Mouse (Mus musculus): ENCODE data around the gene Tnrc6b. TPM values are rescaled to one million over a fixed set of nuclear protein-coding genes. Genes with fewer than 3 reads are reported as not detected.
"Not testable (repeated sequence)": the region's sequence is repeated elsewhere in the genome, so short reads cannot be mapped to it uniquely, and the experiment has no call there.

The Tnrc6b gene
- polyA plus RNA-seq, 1 experiment from 2014 or later: 10.0 TPM

GRCm38 (mm10) chr15:80850682-80851475, 139.8 kb downstream of the Tnrc6b start:
- H3K4me2 ChIP-seq (ENCODE audit: low read length): no peak overlapping the region
- H3K9ac ChIP-seq (ENCODE audit: low read length): no peak overlapping the region
- H3K4me1 ChIP-seq (ENCODE audit: control insufficient read depth, insufficient read depth, low read length): 0 out of 2 replicates have a peak, but pooled peaks cover 6% of the 10 kb centered on the region
- ATAC-seq (no peak), DNase-seq (ENCODE audit: low spot score) (peak; percentile 20)
- no peaks in the 10 kb centered on the region for H3K9me3 ChIP-seq (replicated peaks; ENCODE audit: control insufficient read depth, low read length)
- no peak overlapping the region for H3K4me3 ChIP-seq (ENCODE audit: low read depth, low read length)
- no peaks in the 10 kb centered on the region for H3K36me3 ChIP-seq (ENCODE audit: control insufficient read depth, insufficient read depth, low read length)
- no peak overlapping the region for H3K27ac ChIP-seq (ENCODE audit: low read depth, low read length)
- WGBS: 81% methylated on average over 7 of the region's 7 CpGs
- H3K27me3 ChIP-seq (replicated peaks; ENCODE audit: control insufficient read depth, insufficient read depth, low read length): no peaks in the 10 kb centered on the region

GRCm38 (mm10) chr15:80852122-80852521, 141.0 kb downstream of the Tnrc6b start:
- Histone ChIP-seq H3K4me2 (ENCODE audit: low read length) (no peak overlapping the region), H3K9ac (ENCODE audit: low read length) (no peak overlapping the region), H3K4me3 (ENCODE audit: low read depth, low read length) (no peak overlapping the region), H3K4me1 (ENCODE audit: control insufficient read depth, insufficient read depth, low read length) (0 out of 2 replicates have a peak, but pooled peaks cover 4% of the 10 kb centered on the region), H3K27me3 (replicated peaks; ENCODE audit: control insufficient read depth, insufficient read depth, low read length) (no peaks in the 10 kb centered on the region), H3K27ac (ENCODE audit: low read depth, low read length) (no peak overlapping the region), H3K36me3 (ENCODE audit: control insufficient read depth, insufficient read depth, low read length) (no peaks in the 10 kb centered on the region), H3K9me3 (replicated peaks; ENCODE audit: control insufficient read depth, low read length) (no peaks in the 10 kb centered on the region)
- no peak for DNase-seq (ENCODE audit: low spot score)
- WGBS: 96% methylated on average over 5 of the region's 5 CpGs
- no peak for ATAC-seq

GRCm38 (mm10) chr15:80852527-80852926, 141.4 kb downstream of the Tnrc6b start:
- not testable (repeated sequence) for DNase-seq (ENCODE audit: low spot score); ATAC-seq; H3K4me1 ChIP-seq (ENCODE audit: control insufficient read depth, insufficient read depth, low read length); H3K27ac ChIP-seq (ENCODE audit: low read depth, low read length); H3K27me3 ChIP-seq (replicated peaks; ENCODE audit: control insufficient read depth, insufficient read depth, low read length); H3K4me2 ChIP-seq (ENCODE audit: low read length); H3K9me3 ChIP-seq (replicated peaks; ENCODE audit: control insufficient read depth, low read length); H3K36me3 ChIP-seq (ENCODE audit: control insufficient read depth, insufficient read depth, low read length); H3K4me3 ChIP-seq (ENCODE audit: low read depth, low read length); H3K9ac ChIP-seq (ENCODE audit: low read length)
- WGBS: 87% methylated on average over 3 of the region's 3 CpGs

- no peak for DNase-seq (ENCODE audit: low spot score)
- ATAC-seq: no peak
- Histone ChIP-seq H3K4me2 (ENCODE audit: low read length) (no peak overlapping the region), H3K9me3 (replicated peaks; ENCODE audit: control insufficient read depth, low read length) (no peaks in the 10 kb centered on the region), H3K27ac (ENCODE audit: low read depth, low read length) (no peak overlapping the region), H3K4me1 (ENCODE audit: control insufficient read depth, insufficient read depth, low read length) (peaks cover 7% of the 10 kb centered on the region; the same call in 1 of the 2 replicates), H3K4me3 (ENCODE audit: low read depth, low read length) (no peak overlapping the region), H3K27me3 (replicated peaks; ENCODE audit: control insufficient read depth, insufficient read depth, low read length) (no peaks in the 10 kb centered on the region), H3K9ac (ENCODE audit: low read length) (no peak overlapping the region), H3K36me3 (ENCODE audit: control insufficient read depth, insufficient read depth, low read length) (peaks cover 9% of the 10 kb centered on the region)
- 92% methylated on average over 2 of the region's 2 CpGs for WGBS
Observed at GRCm38 (mm10) chr15:80859366-80859765, 148.3 kb downstream of the Tnrc6b start.

GRCm38 (mm10) chr15:80861302-80861701, 150.2 kb downstream of the Tnrc6b start:
- ATAC-seq (no peak), DNase-seq (ENCODE audit: low spot score) (no peak)
- Histone ChIP-seq H3K4me2 (ENCODE audit: low read length) (no peak overlapping the region), H3K9me3 (replicated peaks; ENCODE audit: control insufficient read depth, low read length) (no peaks in the 10 kb centered on the region), H3K27me3 (replicated peaks; ENCODE audit: control insufficient read depth, insufficient read depth, low read length) (no peaks in the 10 kb centered on the region), H3K9ac (ENCODE audit: low read length) (no peak overlapping the region), H3K4me1 (ENCODE audit: control insufficient read depth, insufficient read depth, low read length) (peaks cover 7% of the 10 kb centered on the region; the same call in 1 of the 2 replicates), H3K27ac (ENCODE audit: low read depth, low read length) (no peak overlapping the region), H3K36me3 (ENCODE audit: control insufficient read depth, insufficient read depth, low read length) (peaks cover 9% of the 10 kb centered on the region), H3K4me3 (ENCODE audit: low read depth, low read length) (no peak overlapping the region)
- 70% methylated on average over 1 of the region's 1 CpGs for WGBS

- 7% methylated on average over 2 of the region's 2 CpGs for WGBS
- no peaks in the 10 kb centered on the region for H3K9me3 ChIP-seq (replicated peaks; ENCODE audit: control insufficient read depth, low read length)
- peaks cover 9% of the 10 kb centered on the region for H3K36me3 ChIP-seq (ENCODE audit: control insufficient read depth, insufficient read depth, low read length)
- peak; percentile 34; the same call in 1 of the 2 replicates for ATAC-seq
- H3K4me1 ChIP-seq (ENCODE audit: control insufficient read depth, insufficient read depth, low read length): peaks cover 7% of the 10 kb centered on the region; the same call in 1 of the 2 replicates
- H3K27ac ChIP-seq (ENCODE audit: low read depth, low read length): no peak overlapping the region
- peak; percentile 57 for DNase-seq (ENCODE audit: low spot score)
- no peaks in the 10 kb centered on the region for H3K27me3 ChIP-seq (replicated peaks; ENCODE audit: control insufficient read depth, insufficient read depth, low read length)
- no peak overlapping the region for H3K4me2 ChIP-seq (ENCODE audit: low read length)
- H3K9ac ChIP-seq (ENCODE audit: low read length): no peak overlapping the region
- no peak overlapping the region for H3K4me3 ChIP-seq (ENCODE audit: low read depth, low read length)
Observed at GRCm38 (mm10) chr15:80862027-80862426, 150.9 kb downstream of the Tnrc6b start.

GRCm38 (mm10) chr15:80868603-80869002, 157.5 kb downstream of the Tnrc6b start:
- H3K4me3 ChIP-seq (ENCODE audit: low read depth, low read length); H3K27me3 ChIP-seq (replicated peaks; ENCODE audit: control insufficient read depth, insufficient read depth, low read length); H3K4me1 ChIP-seq (ENCODE audit: control insufficient read depth, insufficient read depth, low read length); DNase-seq (ENCODE audit: low spot score); H3K9ac ChIP-seq (ENCODE audit: low read length); H3K36me3 ChIP-seq (ENCODE audit: control insufficient read depth, insufficient read depth, low read length); H3K27ac ChIP-seq (ENCODE audit: low read depth, low read length); H3K4me2 ChIP-seq (ENCODE audit: low read length); H3K9me3 ChIP-seq (replicated peaks; ENCODE audit: control insufficient read depth, low read length); ATAC-seq: not testable (repeated sequence)
- 92% methylated on average over 4 of the region's 4 CpGs for WGBS

GRCm38 (mm10) chr15:80874726-80875125, 163.6 kb downstream of the Tnrc6b start:
- Histone ChIP-seq H3K36me3 (ENCODE audit: control insufficient read depth, insufficient read depth, low read length) (peaks cover 32% of the 10 kb centered on the region), H3K4me1 (ENCODE audit: control insufficient read depth, insufficient read depth, low read length) (no peaks in the 10 kb centered on the region), H3K9me3 (replicated peaks; ENCODE audit: control insufficient read depth, low read length) (no peaks in the 10 kb centered on the region), H3K27me3 (replicated peaks; ENCODE audit: control insufficient read depth, insufficient read depth, low read length) (no peaks in the 10 kb centered on the region), H3K4me3 (ENCODE audit: low read depth, low read length) (no peak overlapping the region), H3K4me2 (ENCODE audit: low read length) (no peak overlapping the region), H3K27ac (ENCODE audit: low read depth, low read length) (no peak overlapping the region), H3K9ac (ENCODE audit: low read length) (no peak overlapping the region)
- DNase-seq (ENCODE audit: low spot score): no peak
- WGBS: 72% methylated on average over 3 of the region's 3 CpGs
- no peak for ATAC-seq

GRCm38 (mm10) chr15:80876231-80876630, 165.1 kb downstream of the Tnrc6b start:
- ATAC-seq (no peak), DNase-seq (ENCODE audit: low spot score) (peak; percentile 45)
- 75% methylated on average over 21 of the region's 21 CpGs for WGBS
- H3K4me3 ChIP-seq (ENCODE audit: low read depth, low read length): no peak overlapping the region
- no peak overlapping the region for H3K9ac ChIP-seq (ENCODE audit: low read length)
- peaks cover 46% of the 10 kb centered on the region for H3K36me3 ChIP-seq (ENCODE audit: control insufficient read depth, insufficient read depth, low read length)
- no peaks in the 10 kb centered on the region for H3K27me3 ChIP-seq (replicated peaks; ENCODE audit: control insufficient read depth, insufficient read depth, low read length)
- H3K27ac ChIP-seq (ENCODE audit: low read depth, low read length): no peak overlapping the region
- no peak overlapping the region for H3K4me2 ChIP-seq (ENCODE audit: low read length)
- no peaks in the 10 kb centered on the region for H3K9me3 ChIP-seq (replicated peaks; ENCODE audit: control insufficient read depth, low read length)
- H3K4me1 ChIP-seq (ENCODE audit: control insufficient read depth, insufficient read depth, low read length): no peaks in the 10 kb centered on the region

Measured in forebrain, embryonic 14.5 days (tissue).